13 mouse cellular contexts compared by ENCODE assay signal in genomic region chr11:88431363-88432269, GRCm38 (mm10).
DNase-seq lines count a peak whose midpoint lies in the region; ATAC-seq and TF ChIP-seq lines count a peak whose summit lies in the region.
"Had no signal": no experiment of that assay in that cellular context is flagged by ENCODE, and none has a peak within 500 bp of the region (broad histone marks: within the 10 kb centered on the region; RNA-seq: fewer than 3 reads in every experiment).

No protein-coding gene starts in this region.

- H3K27me3 ChIP-seq in heart, embryonic 10.5 days (ENCODE audit: insufficient read depth, poor library complexity, severe bottlenecking) = no peaks in the 10 kb centered on the region
- H3K27me3 ChIP-seq in embryonic facial prominence, embryonic 14.5 days (replicated peaks; ENCODE audit: control insufficient read depth, insufficient read depth, low read length) = no peaks in the 10 kb centered on the region
- H3K27me3 ChIP-seq in hindbrain, embryonic 11.5 days (ENCODE audit: control insufficient read depth, insufficient read depth, low read length) = no peaks in the 10 kb centered on the region
- no peaks in the 10 kb centered on the region for H3K27me3 ChIP-seq in midbrain, embryonic 15.5 days (replicated peaks)
- no peaks in the 10 kb centered on the region for H3K27me3 ChIP-seq in liver, postnatal 0 days (ENCODE audit: insufficient read depth, low read length)
- H3K27me3 ChIP-seq: liver, embryonic 12.5 days had no signal

- H3K9ac ChIP-seq in embryonic facial prominence, embryonic 14.5 days (ENCODE audit: low read depth, low read length) = no peak overlapping the region
- H3K9ac ChIP-seq in hindbrain, embryonic 11.5 days (ENCODE audit: low read depth, low read length) = no peak overlapping the region
- 0 out of 2 replicates have a peak overlapping the region, but pooled peaks have one; percentile 7 for H3K9ac ChIP-seq in midbrain, embryonic 15.5 days
- H3K9ac ChIP-seq in liver, postnatal 0 days (replicated peaks) = no peak overlapping the region
- H3K9ac ChIP-seq: liver, embryonic 12.5 days had no signal

- H3K4me2 ChIP-seq in embryonic facial prominence, embryonic 14.5 days (ENCODE audit: low read depth, low read length) = no peak overlapping the region
- H3K4me2 ChIP-seq in hindbrain, embryonic 11.5 days (replicated peaks; ENCODE audit: low read depth, low read length) = no peak overlapping the region
- H3K4me2 ChIP-seq in midbrain, embryonic 15.5 days = peak overlapping the region; percentile 3; the same call in 1 of the 2 replicates
- H3K4me2 ChIP-seq in liver, postnatal 0 days (ENCODE audit: low read depth, low read length) = no peak overlapping the region
- H3K4me2 ChIP-seq: liver, embryonic 12.5 days had no signal

- TF ChIP-seq CTCF in liver, postnatal 0 days (IDR thresholded peaks at IDR 0.05; ENCODE audit: low read depth) = no peak

- no peaks in the 10 kb centered on the region for H3K9me3 ChIP-seq in heart, embryonic 10.5 days
- H3K9me3 ChIP-seq in embryonic facial prominence, embryonic 14.5 days (ENCODE audit: control insufficient read depth, low read length) = no peaks in the 10 kb centered on the region
- no peaks in the 10 kb centered on the region for H3K9me3 ChIP-seq in hindbrain, embryonic 11.5 days (ENCODE audit: control insufficient read depth, low read length)
- no peaks in the 10 kb centered on the region for H3K9me3 ChIP-seq in midbrain, embryonic 15.5 days
- no peaks in the 10 kb centered on the region for H3K9me3 ChIP-seq in liver, postnatal 0 days (ENCODE audit: low read length)
- H3K9me3 ChIP-seq: liver, embryonic 12.5 days had no signal

- DNase-seq in heart, embryonic 10.5 days (ENCODE audit: low spot score) = no peak
- DNase-seq in heart, adult 11 months = no peak
- DNase-seq in embryonic facial prominence, embryonic 14.5 days (ENCODE audit: low spot score) = peak; percentile 83
- DNase-seq in hindbrain, embryonic 11.5 days (ENCODE audit: low spot score) = no peak
- no peak for DNase-seq in liver, postnatal 0 days
- no peak for DNase-seq in right cerebral cortex, postnatal 25 days
- DNase-seq in frontal cortex, postnatal 14 days (ENCODE audit: low spot score in 2 of 2) = no peak
- DNase-seq: cerebellum, postnatal 36 days; kidney, postnatal 25 days; thymus, postnatal 14 days had no signal

- ATAC-seq in embryonic facial prominence, embryonic 14.5 days (ENCODE audit: low read depth) = peak; percentile 75
- ATAC-seq in hindbrain, embryonic 11.5 days (ENCODE audit: low FRiP score) = peak; percentile 60; the same call in 1 of the 2 replicates
- peak; percentile 51; the same call in 1 of the 2 replicates for ATAC-seq in midbrain, embryonic 15.5 days (replicated peaks)
- no peak for ATAC-seq in liver, postnatal 0 days
- ATAC-seq: liver, embryonic 12.5 days had no signal

- H3K4me1 ChIP-seq in heart, embryonic 10.5 days = peaks cover 25% of the 10 kb centered on the region
- peaks cover 14% of the 10 kb centered on the region for H3K4me1 ChIP-seq in embryonic facial prominence, embryonic 14.5 days (ENCODE audit: control insufficient read depth, insufficient read depth, low read length)
- peaks cover 8% of the 10 kb centered on the region; the same call in 1 of the 2 replicates for H3K4me1 ChIP-seq in hindbrain, embryonic 11.5 days (replicated peaks; ENCODE audit: control insufficient read depth, insufficient read depth, low read length)
- peaks cover 57% of the 10 kb centered on the region for H3K4me1 ChIP-seq in midbrain, embryonic 15.5 days
- H3K4me1 ChIP-seq in liver, postnatal 0 days (ENCODE audit: insufficient read depth) = no peaks in the 10 kb centered on the region

- no peak overlapping the region for H3K4me3 ChIP-seq in heart, embryonic 10.5 days
- H3K4me3 ChIP-seq in embryonic facial prominence, embryonic 14.5 days (ENCODE audit: low read depth, low read length) = no peak overlapping the region
- no peak overlapping the region for H3K4me3 ChIP-seq in hindbrain, embryonic 11.5 days (ENCODE audit: low read depth, low read length)
- no peak overlapping the region for H3K4me3 ChIP-seq in midbrain, embryonic 15.5 days
- H3K4me3 ChIP-seq in liver, postnatal 0 days (ENCODE audit: low read depth, low read length) = no peak overlapping the region
- H3K4me3 ChIP-seq: liver, embryonic 12.5 days had no signal

- 0 out of 2 replicates have a peak overlapping the region, but pooled peaks have one; percentile 22 for H3K27ac ChIP-seq in heart, embryonic 10.5 days
- peak overlapping the region; percentile 46 for H3K27ac ChIP-seq in embryonic facial prominence, embryonic 14.5 days (replicated peaks; ENCODE audit: low read depth, low read length)
- peak overlapping the region; percentile 66 for H3K27ac ChIP-seq in hindbrain, embryonic 11.5 days (ENCODE audit: low read depth, low read length)
- peak overlapping the region; percentile 71 for H3K27ac ChIP-seq in midbrain, embryonic 15.5 days
- no peak overlapping the region for H3K27ac ChIP-seq in liver, postnatal 0 days (ENCODE audit: low read depth)
- H3K27ac ChIP-seq: liver, embryonic 12.5 days; macrophage had no signal

- WGBS in heart, embryonic 10.5 days = 86% methylated on average over 22 of the region's 22 CpGs
- WGBS in embryonic facial prominence, embryonic 14.5 days = 60% methylated on average over 22 of the region's 22 CpGs
- 74% methylated on average over 22 of the region's 22 CpGs for WGBS in hindbrain, embryonic 11.5 days
- WGBS in midbrain, embryonic 15.5 days = 23% methylated on average over 22 of the region's 22 CpGs
- WGBS in liver, postnatal 0 days (ENCODE audit: insufficient replicate concordance) = 83% methylated on average over 22 of the region's 22 CpGs

- TF ChIP-seq EP300 in liver, postnatal 0 days (IDR thresholded peaks at IDR 0.05; ENCODE audit: low read depth) = no peak

- peaks cover 9% of the 10 kb centered on the region; the same call in 1 of the 2 replicates for H3K36me3 ChIP-seq in heart, embryonic 10.5 days
- H3K36me3 ChIP-seq in embryonic facial prominence, embryonic 14.5 days (ENCODE audit: control insufficient read depth, insufficient read depth, low read length) = no peaks in the 10 kb centered on the region
- no peaks in the 10 kb centered on the region for H3K36me3 ChIP-seq in hindbrain, embryonic 11.5 days (ENCODE audit: control insufficient read depth, insufficient read depth, low read length)
- H3K36me3 ChIP-seq in midbrain, embryonic 15.5 days (replicated peaks) = no peaks in the 10 kb centered on the region
- no peaks in the 10 kb centered on the region for H3K36me3 ChIP-seq in liver, postnatal 0 days (replicated peaks; ENCODE audit: insufficient read depth, low read length)
- H3K36me3 ChIP-seq: liver, embryonic 12.5 days had no signal
